Mouse (Mus musculus) heart, embryonic 13.5 days (tissue): Measurements from ENCODE around the gene Sppl2b. TPM values are rescaled to one million over a fixed set of nuclear protein-coding genes. Genes with fewer than 3 reads are reported as not detected.
A peak's percentile ranks its signal among the peaks of the same experiment; 100 is the strongest.

Source experiments
- ATAC-seq: fragments of 200-750 bp; cut with Nextera tagmentation; 2 replicates; pipeline ENCODE4 v1.8.0; 2017; ENCODE audit warnings: moderate TSS enrichment; ENCODE audit not compliant: insufficient number of reproducible peaks, low FRiP score, low TSS enrichment; ENCODE audit errors: extremely low read depth
- H3K27ac ChIP-seq: fragments of 300-500 bp; sonication (generic); replicated peaks from 2 replicates; pipeline ENCODE4 v1.5.1; 2015; ENCODE audit warnings: moderate library complexity, mild to moderate bottlenecking, inconsistent platforms
- H3K27me3 ChIP-seq: fragments of 300-500 bp; sonication (generic); replicated peaks from 2 replicates; pipeline ENCODE4 v1.6.1; 2015; ENCODE audit warnings: mild to moderate bottlenecking, inconsistent platforms
- H3K36me3 ChIP-seq: fragments of 300-500 bp; sonication (generic); 2 replicates; pipeline ENCODE4 v1.6.1; 2015; ENCODE audit warnings: mild to moderate bottlenecking, inconsistent platforms
- H3K4me1 ChIP-seq: fragments of 300-500 bp; sonication (generic); 2 replicates; pipeline ENCODE4 v1.6.1; 2015; ENCODE audit warnings: inconsistent platforms
- H3K4me2 ChIP-seq: fragments of 300-500 bp; sonication (generic); 2 replicates; pipeline ENCODE4 v1.6.1; 2015; ENCODE audit warnings: inconsistent platforms, mild to moderate bottlenecking, moderate library complexity
- H3K4me3 ChIP-seq: fragments of 300-500 bp; sonication (generic); 2 replicates; pipeline ENCODE4 v1.5.1; 2015; ENCODE audit warnings: moderate library complexity, mild to moderate bottlenecking, inconsistent platforms
- H3K9ac ChIP-seq: fragments of 300-500 bp; sonication (generic); 2 replicates; pipeline ENCODE4 v1.6.1; 2015; ENCODE audit warnings: inconsistent platforms, mild to moderate bottlenecking, moderate library complexity
- H3K9me3 ChIP-seq: fragments of 300-500 bp; sonication (generic); 2 replicates; pipeline ENCODE4 v1.6.1; 2016; ENCODE audit warnings: inconsistent platforms
- WGBS: fragments of 180-500 bp; shearing (Covaris S2); methylation state at CpG from one replicate; pipeline ENCODE4 v1.1.7; 2015; ENCODE audit warnings: mixed read lengths; 5-methylcytosine and 5-hydroxymethylcytosine counted together
- polyA plus RNA-seq: library from polyadenylated mRNA; unstranded; fragments of >200 nt; fragmentation: Nextera tagmentation; extraction: Ambion mirVana; gene quantifications from 2 replicates; pipeline ENCODE4 v1.2.1, GENCODE M21; 2015

Gene Sppl2b
- 27.7 and 28.5 TPM in 2 replicates for polyA plus RNA-seq

DNA sequence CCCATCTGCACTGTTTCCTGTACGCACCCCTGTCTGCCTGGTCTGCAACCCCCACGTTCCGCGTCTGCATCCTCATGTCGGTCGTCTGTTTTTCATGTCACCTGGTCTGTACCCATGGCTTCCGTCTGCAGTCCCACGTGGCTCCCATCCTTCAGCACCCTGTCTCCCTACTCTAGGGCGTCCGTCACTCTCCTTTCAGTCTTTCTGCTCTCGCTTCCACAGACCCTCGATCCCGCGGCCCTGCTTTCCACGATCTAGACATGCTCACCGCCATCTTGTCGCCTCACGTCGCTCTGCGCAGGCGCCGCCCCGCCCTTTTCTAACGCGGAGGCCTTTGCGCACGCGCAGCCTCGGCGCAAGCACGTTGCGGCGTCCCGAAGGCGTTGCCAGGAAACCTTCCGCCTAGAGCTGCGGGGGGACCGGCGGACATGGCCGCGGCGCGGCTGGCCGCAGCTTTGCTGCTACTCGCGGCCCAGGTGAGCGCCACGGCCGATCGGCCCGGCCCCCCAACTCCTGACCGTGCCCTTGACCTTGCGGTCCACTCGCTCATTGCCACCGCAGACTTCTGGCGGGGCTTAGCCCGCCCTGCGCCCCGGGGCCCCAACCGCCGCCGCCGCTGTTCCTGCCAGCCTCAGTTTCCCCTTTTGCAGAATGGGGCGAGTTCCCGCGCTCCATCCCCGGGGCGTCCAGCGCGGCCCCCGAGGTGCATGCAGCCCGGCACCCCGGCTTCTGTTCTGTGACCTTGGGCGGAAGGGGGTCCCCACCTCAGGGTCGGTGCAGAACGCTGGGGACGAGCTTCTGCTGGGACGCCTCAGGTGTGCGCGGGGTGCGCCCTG is at the start of gene Sppl2b, which contains the start of gene Lsm7:
Sppl2b (plus strand) TSS at position 363 of the 836 bp plus-strand sequence.
Lsm7 (minus strand) TSS at position 297 of the 836 bp plus-strand sequence.
- peak; percentile 71; the same call in 1 of the 2 replicates for ATAC-seq
- Histone ChIP-seq H3K9me3 (no peaks in the 10 kb centered on the region), H3K36me3 (peaks cover 32% of the 10 kb centered on the region), H3K4me1 (peaks cover 32% of the 10 kb centered on the region), H3K4me3 (peak within 1 kb of the TSS; percentile 99), H3K4me2 (peak within 1 kb of the TSS; percentile 99), H3K27me3 (no peaks in the 10 kb centered on the region), H3K27ac (peak within 1 kb of the TSS; percentile 71), H3K9ac (peak within 1 kb of the TSS; percentile 96)
- WGBS, result under 1% methylated on average over 81 of the region's 81 CpGs

DNA sequence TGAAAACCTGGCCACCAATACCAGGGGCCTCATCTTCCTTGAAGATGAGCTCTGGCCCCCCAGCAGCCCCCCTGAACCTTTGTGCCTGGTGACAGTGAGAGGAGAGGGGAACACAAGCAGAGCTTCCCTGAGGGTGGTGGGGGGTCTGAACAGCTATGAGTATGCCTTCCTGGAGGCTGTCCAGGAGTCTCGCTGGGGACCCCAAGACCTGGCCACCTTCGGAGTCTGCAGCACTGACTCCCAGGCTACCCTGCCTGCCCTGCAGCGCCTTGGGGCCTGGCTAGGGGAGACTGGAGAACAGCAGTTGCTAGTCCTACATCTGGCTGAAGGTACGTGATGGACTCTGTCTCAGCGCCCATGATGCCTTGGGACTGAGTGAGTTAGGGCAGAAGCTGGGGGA is 49.8 kb upstream of the Sppl2b start:
- ATAC-seq, result no peak
- Histone ChIP-seq H3K4me3 (no peak overlapping the region), H3K9ac (peak overlapping the region; percentile 56), H3K4me1 (peaks cover 61% of the 10 kb centered on the region), H3K9me3 (no peaks in the 10 kb centered on the region), H3K27ac (0 out of 2 replicates have a peak overlapping the region, but pooled peaks have one; percentile 36), H3K4me2 (no peak overlapping the region), H3K36me3 (peaks cover 47% of the 10 kb centered on the region), H3K27me3 (peaks cover 35% of the 10 kb centered on the region)
- WGBS, result 78% methylated on average over 5 of the region's 5 CpGs

DNA sequence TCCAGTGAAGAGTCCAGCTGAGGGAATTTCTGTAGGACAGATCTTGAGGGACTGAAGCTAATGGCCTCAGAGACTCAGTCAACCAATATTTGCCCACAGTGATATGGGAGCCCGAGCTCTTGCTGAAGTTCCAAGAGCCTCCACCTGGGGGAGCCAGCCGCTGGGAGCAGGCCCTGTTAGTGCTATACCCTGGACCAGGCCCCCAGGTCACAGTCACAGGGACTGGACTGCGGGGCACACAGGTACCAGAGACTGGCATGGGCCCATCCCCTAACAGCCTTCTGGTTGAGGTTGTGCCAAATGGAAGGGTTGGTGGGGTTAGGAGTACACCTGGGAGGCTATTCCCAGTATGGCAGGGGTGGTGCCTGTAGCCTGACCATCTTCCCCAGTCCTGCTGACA is 49.1 kb upstream of the Sppl2b start:
- ATAC-seq, result no peak
- H3K27ac ChIP-seq, result no peak overlapping the region
- H3K9me3 ChIP-seq, result no peaks in the 10 kb centered on the region
- no peak overlapping the region for H3K4me2 ChIP-seq
- H3K9ac ChIP-seq, result no peak overlapping the region
- peaks cover 39% of the 10 kb centered on the region for H3K27me3 ChIP-seq
- H3K4me3 ChIP-seq, result no peak overlapping the region
- WGBS, result 21% methylated on average over 3 of the region's 3 CpGs
- peaks cover 46% of the 10 kb centered on the region for H3K36me3 ChIP-seq
- peaks cover 61% of the 10 kb centered on the region for H3K4me1 ChIP-seq

DNA sequence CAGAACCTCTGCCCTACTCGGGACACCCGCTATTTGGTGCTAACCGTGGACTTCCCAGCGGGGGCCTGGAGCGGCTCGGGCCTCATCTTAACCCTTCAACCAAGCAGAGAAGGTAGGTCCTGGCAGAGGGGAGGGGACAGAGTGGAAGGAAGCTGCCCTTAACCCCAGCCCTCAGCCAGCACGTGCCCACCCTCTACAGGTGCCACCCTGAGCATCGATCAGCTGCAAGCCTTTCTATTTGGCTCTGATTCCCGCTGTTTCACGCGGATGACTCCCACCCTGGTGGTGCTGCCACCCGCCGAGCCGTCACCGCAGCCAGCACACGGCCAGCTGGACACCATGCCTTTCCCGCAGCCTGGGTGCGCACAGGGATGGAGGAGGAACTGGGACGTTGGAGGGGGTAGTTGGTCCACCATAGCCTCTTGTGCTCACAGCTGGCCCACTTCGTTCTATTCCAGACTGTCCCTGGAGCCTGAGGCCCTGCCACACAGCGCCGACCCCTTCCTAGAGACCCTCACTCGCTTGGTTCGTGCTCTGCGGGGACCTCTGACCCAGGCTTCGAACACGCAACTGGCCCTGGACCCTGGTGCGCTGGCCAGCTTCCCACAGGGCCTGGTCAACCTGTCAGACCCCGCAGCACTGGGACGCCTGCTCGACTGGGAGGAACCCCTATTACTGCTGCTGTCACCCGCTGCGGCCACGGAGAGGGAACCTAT is 48.6 kb upstream of the Sppl2b start:
- Histone ChIP-seq H3K27me3 (peaks cover 39% of the 10 kb centered on the region), H3K9me3 (no peaks in the 10 kb centered on the region), H3K27ac (peak overlapping the region; percentile 81), H3K4me3 (peak overlapping the region; percentile 55), H3K9ac (peak overlapping the region; percentile 87), H3K4me1 (peaks cover 61% of the 10 kb centered on the region), H3K36me3 (peaks cover 40% of the 10 kb centered on the region), H3K4me2 (peak overlapping the region; percentile 93)
- WGBS, result 45% methylated on average over 34 of the region's 34 CpGs
- no peak for ATAC-seq

DNA sequence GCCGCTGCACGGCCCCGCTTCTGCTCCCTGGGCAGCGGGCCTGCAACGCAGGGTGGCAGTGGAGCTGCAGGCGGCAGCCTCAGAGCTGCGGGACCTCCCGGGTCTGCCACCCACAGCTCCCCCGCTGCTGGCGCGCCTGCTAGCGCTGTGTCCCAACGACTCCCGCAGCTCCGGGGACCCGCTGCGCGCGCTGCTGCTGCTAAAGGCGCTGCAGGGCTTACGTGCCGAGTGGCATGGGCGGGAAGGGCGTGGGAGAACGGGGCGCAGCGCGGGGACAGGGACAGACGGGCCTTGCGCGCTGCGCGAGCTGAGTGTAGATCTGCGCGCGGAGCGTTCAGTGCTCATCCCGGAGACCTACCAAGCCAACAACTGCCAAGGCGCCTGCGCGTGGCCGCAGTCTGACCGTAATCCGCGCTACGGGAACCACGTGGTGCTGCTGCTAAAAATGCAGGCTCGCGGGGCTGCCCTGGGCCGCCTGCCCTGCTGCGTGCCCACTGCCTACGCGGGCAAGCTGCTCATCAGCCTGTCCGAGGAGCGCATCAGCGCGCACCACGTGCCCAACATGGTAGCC is 47.9 kb upstream of the Sppl2b start:
- Histone ChIP-seq H3K36me3 (peaks cover 34% of the 10 kb centered on the region), H3K4me3 (peak overlapping the region; percentile 55), H3K9me3 (no peaks in the 10 kb centered on the region), H3K4me1 (peaks cover 62% of the 10 kb centered on the region), H3K27ac (peak overlapping the region; percentile 81), H3K4me2 (peak overlapping the region; percentile 93), H3K27me3 (peaks cover 39% of the 10 kb centered on the region), H3K9ac (peak overlapping the region; percentile 87)
- WGBS, result under 1% methylated on average over 58 of the region's 58 CpGs
- ATAC-seq, result peak; percentile 51

DNA sequence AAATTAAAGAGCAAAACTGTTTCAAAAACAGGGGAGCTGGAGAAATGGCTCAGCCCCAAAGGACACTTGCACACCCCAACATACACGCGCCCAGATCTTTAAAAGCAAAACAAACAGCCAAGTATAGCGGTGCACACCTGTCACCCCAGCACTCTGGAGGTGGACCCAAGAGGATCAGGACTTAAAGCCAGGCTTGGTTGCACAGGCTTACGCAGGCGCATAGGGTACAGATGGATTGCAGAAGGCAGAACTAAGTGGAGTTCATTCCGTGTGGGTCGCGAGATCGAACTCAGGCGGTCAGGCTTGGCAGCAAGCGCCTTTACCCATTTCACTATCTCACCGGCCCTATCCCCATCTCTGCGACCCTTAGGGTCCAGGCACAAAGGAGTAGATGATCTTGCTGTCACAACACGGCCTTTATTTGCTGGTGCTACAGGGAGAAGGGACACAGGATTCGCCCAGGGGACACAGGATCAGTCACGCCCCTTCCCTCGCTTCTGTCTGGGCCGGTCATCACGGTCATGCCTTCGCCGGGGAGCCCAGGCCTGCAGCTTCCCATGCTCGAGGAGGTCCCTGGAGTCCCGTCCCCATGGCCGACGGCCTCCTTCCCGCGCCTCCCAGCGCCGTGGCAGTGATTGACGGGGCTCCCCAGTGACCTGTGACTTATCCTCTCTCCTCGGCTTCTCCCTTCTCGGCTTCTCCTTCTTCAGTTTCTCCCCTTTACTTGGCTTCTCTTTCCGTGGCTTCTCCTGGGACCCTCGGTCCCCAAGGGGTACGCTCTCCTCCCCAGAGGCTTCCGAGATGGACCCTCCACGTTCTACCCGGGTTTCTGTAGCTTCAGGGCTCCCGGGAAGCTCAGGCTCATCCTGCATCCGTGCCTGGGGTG is 46.7 kb upstream of the Sppl2b start:
- 18% methylated on average over 40 of the region's 40 CpGs for WGBS
- Histone ChIP-seq H3K4me1 (peaks cover 68% of the 10 kb centered on the region), H3K27ac (peak overlapping the region; percentile 81)

GRCm38 (mm10) chr10:80808985-80809632 is 46.0 kb upstream of the Sppl2b start:
- peak overlapping the region; percentile 81 for H3K27ac ChIP-seq
- H3K9ac ChIP-seq, result peak overlapping the region; percentile 87
- H3K27me3 ChIP-seq, result peaks cover 50% of the 10 kb centered on the region
- peaks cover 68% of the 10 kb centered on the region for H3K4me1 ChIP-seq
- H3K4me2 ChIP-seq, result peak overlapping the region; percentile 93
- H3K36me3 ChIP-seq, result peaks cover 14% of the 10 kb centered on the region
- H3K4me3 ChIP-seq, result peak overlapping the region; percentile 55
- no peaks in the 10 kb centered on the region for H3K9me3 ChIP-seq
- 6% methylated on average over 18 of the region's 18 CpGs for WGBS
- ATAC-seq, result no peak

More for the DNA sequence above, 46.7 kb upstream of the Sppl2b start:
- Histone ChIP-seq H3K27me3 (peaks cover 46% of the 10 kb centered on the region), H3K9me3 (no peaks in the 10 kb centered on the region), H3K36me3 (peaks cover 22% of the 10 kb centered on the region), H3K9ac (peak overlapping the region; percentile 87), H3K4me3 (peak overlapping the region; percentile 55), H3K4me2 (peak overlapping the region; percentile 93)
- ATAC-seq, result no peak

DNA sequence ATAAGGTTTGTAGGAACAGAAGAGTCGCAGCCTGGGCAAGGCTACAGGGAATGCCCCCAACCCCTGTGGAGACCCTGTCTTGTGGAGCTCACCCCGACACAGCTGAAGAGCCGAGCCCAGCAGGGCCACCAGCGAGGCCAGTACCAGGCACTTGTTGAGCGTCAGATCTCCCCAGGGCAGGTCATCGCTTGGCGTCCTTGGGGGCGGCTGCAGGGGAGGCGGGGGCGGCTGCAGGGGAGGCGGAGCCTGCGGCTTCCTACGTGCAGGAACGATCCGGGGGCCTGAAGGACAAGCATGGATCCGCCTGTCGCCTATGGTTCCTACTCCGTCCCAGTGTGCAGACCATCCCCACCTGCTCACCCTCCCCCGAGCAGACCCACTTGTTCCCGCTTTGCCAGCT is 45.0 kb upstream of the Sppl2b start:
- peak overlapping the region; percentile 93 for H3K4me2 ChIP-seq
- 2% methylated on average over 20 of the region's 20 CpGs for WGBS
- H3K27me3 ChIP-seq, result peaks cover 50% of the 10 kb centered on the region
- no peak for ATAC-seq
- no peaks in the 10 kb centered on the region for H3K9me3 ChIP-seq
- H3K4me3 ChIP-seq, result peak overlapping the region; percentile 36
- peaks cover 61% of the 10 kb centered on the region for H3K4me1 ChIP-seq
- peak overlapping the region; percentile 69 for H3K9ac ChIP-seq
- H3K27ac ChIP-seq, result no peak overlapping the region
- H3K36me3 ChIP-seq, result peaks cover 4% of the 10 kb centered on the region; the same call in 1 of the 2 replicates

DNA sequence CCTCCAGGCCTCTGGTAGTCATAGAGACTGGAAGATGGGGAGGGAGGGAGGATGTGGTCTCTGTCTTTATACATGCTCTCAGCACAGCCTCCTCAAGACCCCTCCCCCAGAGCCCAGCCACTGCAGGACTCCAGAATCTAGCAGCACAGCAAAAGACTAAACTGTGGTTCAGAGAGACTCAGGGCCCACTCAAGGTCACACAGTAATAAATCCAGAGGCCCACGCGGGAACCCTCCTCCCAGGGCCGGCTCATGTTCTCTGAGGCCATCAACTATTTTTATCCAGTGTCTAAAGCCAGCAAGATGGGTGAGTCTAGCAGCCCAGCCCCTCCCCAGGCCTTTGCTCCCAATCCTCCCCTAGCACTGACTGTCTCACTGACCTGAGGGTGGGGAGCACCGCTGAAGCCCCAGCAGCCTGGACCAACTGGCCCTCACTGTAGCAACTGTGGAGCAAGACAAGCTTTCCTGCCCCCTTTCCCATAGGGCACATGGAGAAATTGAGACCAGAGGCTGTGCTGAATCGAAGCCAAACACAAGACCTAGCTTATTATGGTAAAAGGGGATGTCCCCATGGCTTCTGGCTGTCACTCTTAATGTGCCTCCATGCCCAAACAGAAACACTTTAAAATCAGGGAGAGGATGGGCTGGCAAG is 42.6 kb upstream of the Sppl2b start:
- no peak overlapping the region for H3K4me3 ChIP-seq
- H3K4me1 ChIP-seq, result peaks cover 39% of the 10 kb centered on the region
- 0 out of 2 replicates have a peak overlapping the region, but pooled peaks have one; percentile 42 for H3K9ac ChIP-seq
- no peak overlapping the region for H3K4me2 ChIP-seq
- no peak for ATAC-seq
- no peaks in the 10 kb centered on the region for H3K9me3 ChIP-seq
- no peak overlapping the region for H3K27ac ChIP-seq
- no peaks in the 10 kb centered on the region for H3K36me3 ChIP-seq
- peaks cover 40% of the 10 kb centered on the region for H3K27me3 ChIP-seq
- WGBS, result 40% methylated on average over 5 of the region's 5 CpGs

DNA sequence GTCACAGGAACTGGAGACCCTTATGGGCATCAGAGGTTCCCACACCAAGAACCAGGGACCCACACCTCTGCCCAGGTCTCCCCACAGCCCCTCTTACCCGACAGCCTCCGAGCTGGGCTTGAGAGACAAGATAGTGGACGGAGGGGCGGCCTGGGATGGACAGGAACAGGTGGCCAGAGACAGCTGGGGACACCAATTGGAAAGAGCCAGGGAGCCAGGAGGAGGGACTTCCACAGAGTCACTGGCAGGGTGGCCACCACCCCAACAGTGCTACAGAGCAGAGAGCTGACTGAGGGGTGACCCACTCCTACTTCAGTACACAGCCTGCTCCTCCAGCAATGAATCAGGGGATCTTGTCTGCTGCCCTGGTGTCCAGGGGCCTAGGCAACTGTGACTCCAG is 41.7 kb upstream of the Sppl2b start, which contains the start of gene Jsrp1:
Jsrp1 (minus strand) TSS at position 133 of the 400 bp plus-strand sequence.
- H3K4me3 ChIP-seq, result no peak within 1 kb of the TSS
- H3K9ac ChIP-seq, result 0 out of 2 replicates have a peak within 1 kb of the TSS, but pooled peaks have one; percentile 42
- H3K27me3 ChIP-seq, result peaks cover 32% of the 10 kb centered on the region
- 67% methylated on average over 4 of the region's 4 CpGs for WGBS
- H3K9me3 ChIP-seq, result no peaks in the 10 kb centered on the region
- no peak within 1 kb of the TSS for H3K27ac ChIP-seq
- no peak within 1 kb of the TSS for H3K4me2 ChIP-seq
- no peak for ATAC-seq
- H3K4me1 ChIP-seq, result peaks cover 31% of the 10 kb centered on the region
- H3K36me3 ChIP-seq, result no peaks in the 10 kb centered on the region
